Mouse (Mus musculus): Measurements from ENCODE around the gene Slc10a1. TPM values are rescaled to one million over a fixed set of nuclear protein-coding genes. Genes with fewer than 3 reads are reported as not detected.
A peak's percentile ranks its signal among the peaks of the same experiment; 100 is the strongest.

Slc10a1 gene
- polyA plus RNA-seq (2015; fragmentation: Nextera tagmentation; extraction: Ambion mirVana), result 0.35 and 0.45 TPM in 2 replicates

GRCm38 (mm10) chr12:80968605-80969004, at the start of gene Slc10a1:
Gene Slc10a1 (minus strand): TSS chr12:80968705.
- H3K9me3 ChIP-seq, result no peaks in the 10 kb centered on the region
- no peaks in the 10 kb centered on the region for H3K27me3 ChIP-seq
- ATAC-seq (ENCODE audit: low FRiP score, low read depth), result no peak
- H3K4me1 ChIP-seq (replicated peaks), result no peaks in the 10 kb centered on the region
- H3K4me2 ChIP-seq, result no peak within 1 kb of the TSS
- H3K4me3 ChIP-seq, result no peak within 1 kb of the TSS
- H3K27ac ChIP-seq (replicated peaks), result no peak within 1 kb of the TSS
- no peaks in the 10 kb centered on the region for H3K36me3 ChIP-seq
- H3K9ac ChIP-seq, result no peak within 1 kb of the TSS
- WGBS, result 88% methylated on average over 5 of the region's 5 CpGs

DNA sequence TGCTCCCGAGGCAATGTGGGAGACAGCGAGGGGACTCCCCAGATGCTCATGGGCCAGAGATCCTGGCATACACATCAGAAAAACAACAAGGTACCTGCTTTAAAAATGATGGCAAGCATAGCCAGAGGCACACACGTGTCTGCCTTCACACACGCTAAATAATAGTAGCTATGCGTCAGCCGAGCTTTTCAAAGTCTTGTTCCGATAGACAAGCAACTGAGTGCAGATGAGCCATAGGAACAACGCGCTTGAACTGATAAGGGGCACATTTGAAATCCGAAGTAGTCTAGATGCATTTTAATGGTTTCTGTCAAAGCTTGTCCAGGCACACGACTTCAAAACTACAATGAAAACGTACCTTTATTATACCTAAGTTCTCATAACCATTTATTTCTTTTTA, 49.1 kb upstream of the Slc10a1 start:
- no peaks in the 10 kb centered on the region for H3K9me3 ChIP-seq
- H3K9ac ChIP-seq, result no peak overlapping the region
- no peaks in the 10 kb centered on the region for H3K4me1 ChIP-seq (replicated peaks)
- no peak overlapping the region for H3K4me2 ChIP-seq
- no peak overlapping the region for H3K27ac ChIP-seq (replicated peaks)
- no peaks in the 10 kb centered on the region for H3K36me3 ChIP-seq
- H3K4me3 ChIP-seq, result no peak overlapping the region
- WGBS, result 87% methylated on average over 12 of the region's 12 CpGs
- ATAC-seq (ENCODE audit: low FRiP score, low read depth), result no peak
- no peaks in the 10 kb centered on the region for H3K27me3 ChIP-seq

- H3K36me3 ChIP-seq, result no peaks in the 10 kb centered on the region
- H3K27me3 ChIP-seq, result no peaks in the 10 kb centered on the region
- no peak overlapping the region for H3K9ac ChIP-seq
- H3K9me3 ChIP-seq, result no peaks in the 10 kb centered on the region
- no peak overlapping the region for H3K4me2 ChIP-seq
- no peak overlapping the region for H3K4me3 ChIP-seq
- 85% methylated on average over 11 of the region's 11 CpGs for WGBS
- H3K27ac ChIP-seq (replicated peaks), result no peak overlapping the region
- ATAC-seq (ENCODE audit: low FRiP score, low read depth), result no peak
- 0 out of 2 replicates have a peak, but pooled peaks cover 4% of the 10 kb centered on the region for H3K4me1 ChIP-seq (replicated peaks)
These were observed 45.0 kb upstream of the Slc10a1 start for GRCm38 (mm10) chr12:81013496-81013895.

- whole genome bisulfite sequencing, result 86% methylated on average over 2 of the region's 2 CpGs
- no peak overlapping the region for H3K4me2 ChIP-seq
- 0 out of 2 replicates have a peak, but pooled peaks cover 4% of the 10 kb centered on the region for H3K4me1 ChIP-seq (replicated peaks)
- no peak for ATAC-seq (ENCODE audit: low FRiP score, low read depth)
- no peak overlapping the region for H3K9ac ChIP-seq
- H3K4me3 ChIP-seq, result no peak overlapping the region
- no peak overlapping the region for H3K27ac ChIP-seq (replicated peaks)
- H3K9me3 ChIP-seq, result no peaks in the 10 kb centered on the region
- H3K27me3 ChIP-seq, result no peaks in the 10 kb centered on the region
- no peaks in the 10 kb centered on the region for H3K36me3 ChIP-seq
These were observed 43.5 kb upstream of the Slc10a1 start for GRCm38 (mm10) chr12:81011994-81012393.

- Histone ChIP-seq H3K4me1 (replicated peaks) (0 out of 2 replicates have a peak, but pooled peaks cover 4% of the 10 kb centered on the region), H3K27me3 (no peaks in the 10 kb centered on the region), H3K9ac (no peak overlapping the region), H3K27ac (replicated peaks) (no peak overlapping the region), H3K4me3 (no peak overlapping the region), H3K9me3 (no peaks in the 10 kb centered on the region), H3K4me2 (no peak overlapping the region), H3K36me3 (no peaks in the 10 kb centered on the region)
- WGBS, result 14% methylated on average over 3 of the region's 3 CpGs
- ATAC-seq (ENCODE audit: low FRiP score, low read depth), result no peak
These were observed 41.3 kb upstream of the Slc10a1 start for GRCm38 (mm10) chr12:81009813-81010212.

- no peak overlapping the region for H3K27ac ChIP-seq (replicated peaks)
- no peaks in the 10 kb centered on the region for H3K36me3 ChIP-seq
- 26% methylated on average over 13 of the region's 13 CpGs for WGBS
- peaks cover 9% of the 10 kb centered on the region; the same call in 1 of the 2 replicates for H3K4me1 ChIP-seq (replicated peaks)
- H3K4me3 ChIP-seq, result no peak overlapping the region
- no peaks in the 10 kb centered on the region for H3K9me3 ChIP-seq
- H3K27me3 ChIP-seq, result no peaks in the 10 kb centered on the region
- no peak for ATAC-seq (ENCODE audit: low FRiP score, low read depth)
- H3K9ac ChIP-seq, result no peak overlapping the region
- no peak overlapping the region for H3K4me2 ChIP-seq
These were observed 34.5 kb upstream of the Slc10a1 start for GRCm38 (mm10) chr12:81002841-81003635.

GRCm38 (mm10) chr12:81000924-81001323, 32.4 kb upstream of the Slc10a1 start:
- Histone ChIP-seq H3K36me3 (no peaks in the 10 kb centered on the region), H3K4me3 (no peak overlapping the region)
- 78% methylated on average over 4 of the region's 4 CpGs for WGBS

DNA sequence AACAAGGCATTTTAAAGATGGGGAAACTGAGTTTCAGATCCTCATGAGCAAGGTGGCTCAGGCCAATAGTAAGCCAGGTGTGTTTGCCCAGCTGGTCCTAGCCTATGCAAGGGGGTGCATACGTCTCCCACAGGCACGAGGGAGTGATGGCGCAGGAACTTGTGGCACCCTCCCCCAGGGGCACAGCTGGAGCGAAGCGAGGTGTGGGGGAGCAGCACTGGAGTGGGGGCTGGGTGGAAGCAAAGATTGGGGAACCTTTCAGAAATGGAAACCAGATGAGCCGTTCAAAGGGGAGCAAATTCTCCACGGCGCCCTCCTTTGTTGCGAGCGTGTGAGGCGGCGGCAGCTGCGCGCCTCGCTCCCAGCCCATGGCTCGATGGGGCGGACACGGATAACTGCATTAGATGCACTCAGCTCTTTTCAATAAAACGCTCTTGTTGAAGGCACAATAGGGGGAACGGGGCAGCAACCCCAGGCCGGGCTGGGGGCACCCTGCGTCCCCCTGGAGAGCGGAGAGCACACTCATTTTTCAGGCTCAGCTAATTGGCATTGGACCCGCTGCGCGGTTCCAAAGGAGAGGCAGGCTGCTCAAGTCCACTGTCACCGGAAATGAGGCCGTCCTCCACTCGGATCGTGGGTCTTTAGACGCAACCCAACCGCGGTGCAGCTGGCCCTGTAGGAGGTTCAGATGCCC, 30.2 kb upstream of the Slc10a1 start:
- Histone ChIP-seq H3K27ac (replicated peaks) (no peak overlapping the region), H3K36me3 (no peaks in the 10 kb centered on the region), H3K4me2 (peak overlapping the region; percentile 48), H3K4me1 (replicated peaks) (peaks cover 9% of the 10 kb centered on the region; the same call in 1 of the 2 replicates), H3K4me3 (peak overlapping the region; percentile 23), H3K9me3 (no peaks in the 10 kb centered on the region), H3K27me3 (no peaks in the 10 kb centered on the region), H3K9ac (no peak overlapping the region; the same call in 1 of the 2 replicates)
- WGBS, result 2% methylated on average over 33 of the region's 33 CpGs
- no peak for ATAC-seq (ENCODE audit: low FRiP score, low read depth)

More at GRCm38 (mm10) chr12:81000924-81001323, 32.4 kb upstream of the Slc10a1 start:
- Histone ChIP-seq H3K4me2 (no peak overlapping the region), H3K9ac (no peak overlapping the region), H3K9me3 (no peaks in the 10 kb centered on the region), H3K27ac (replicated peaks) (no peak overlapping the region), H3K4me1 (replicated peaks) (peaks cover 9% of the 10 kb centered on the region; the same call in 1 of the 2 replicates), H3K27me3 (no peaks in the 10 kb centered on the region)
- no peak for ATAC-seq (ENCODE audit: low FRiP score, low read depth)

- H3K4me2 ChIP-seq, result no peak overlapping the region
- no peaks in the 10 kb centered on the region for H3K27me3 ChIP-seq
- no peak overlapping the region for H3K9ac ChIP-seq
- ATAC-seq (ENCODE audit: low FRiP score, low read depth), result no peak
- no peaks in the 10 kb centered on the region for H3K36me3 ChIP-seq
- H3K4me3 ChIP-seq, result no peak overlapping the region
- WGBS, result 58% methylated on average over 4 of the region's 4 CpGs
- no peaks in the 10 kb centered on the region for H3K9me3 ChIP-seq
- no peak overlapping the region for H3K27ac ChIP-seq (replicated peaks)
- peaks cover 9% of the 10 kb centered on the region; the same call in 1 of the 2 replicates for H3K4me1 ChIP-seq (replicated peaks)
These were observed 29.1 kb upstream of the Slc10a1 start for GRCm38 (mm10) chr12:80997652-80998051.

- peaks cover 9% of the 10 kb centered on the region; the same call in 1 of the 2 replicates for H3K4me1 ChIP-seq (replicated peaks)
- H3K4me3 ChIP-seq, result no peak overlapping the region
- H3K36me3 ChIP-seq, result no peaks in the 10 kb centered on the region
- H3K27ac ChIP-seq (replicated peaks), result no peak overlapping the region
- no peak overlapping the region for H3K4me2 ChIP-seq
- WGBS, result 89% methylated on average over 4 of the region's 4 CpGs
- H3K9ac ChIP-seq, result no peak overlapping the region
- no peak for ATAC-seq (ENCODE audit: low FRiP score, low read depth)
- H3K27me3 ChIP-seq, result no peaks in the 10 kb centered on the region
- no peaks in the 10 kb centered on the region for H3K9me3 ChIP-seq
These were observed 26.8 kb upstream of the Slc10a1 start for GRCm38 (mm10) chr12:80995326-80995725.

DNA sequence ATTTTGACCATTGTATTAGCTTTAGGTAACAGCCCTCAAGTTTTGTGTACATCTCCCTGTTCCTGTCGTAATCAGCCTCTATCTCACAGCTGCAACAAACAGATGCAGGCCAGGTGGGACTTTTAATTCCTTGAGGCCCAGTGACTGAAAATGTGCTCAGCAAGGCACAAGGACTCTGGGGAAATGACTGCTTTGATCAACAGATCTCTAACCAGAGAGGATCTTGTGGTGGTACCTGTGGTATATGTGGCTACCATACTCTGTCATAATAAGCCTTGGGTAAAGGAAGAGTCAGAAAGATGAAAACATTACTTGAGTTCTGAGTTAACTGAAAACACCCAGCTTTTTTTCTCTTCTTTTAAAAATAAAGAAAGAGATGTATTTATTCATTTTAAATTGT, 25.3 kb upstream of the Slc10a1 start:
- Histone ChIP-seq H3K4me1 (replicated peaks) (peaks cover 5% of the 10 kb centered on the region; the same call in 1 of the 2 replicates), H3K9me3 (no peaks in the 10 kb centered on the region), H3K27me3 (no peaks in the 10 kb centered on the region), H3K4me3 (no peak overlapping the region), H3K27ac (replicated peaks) (no peak overlapping the region), H3K4me2 (no peak overlapping the region), H3K36me3 (no peaks in the 10 kb centered on the region), H3K9ac (no peak overlapping the region)
- WGBS, result 82% methylated on average over 1 of the region's 1 CpGs
- no peak for ATAC-seq (ENCODE audit: low FRiP score, low read depth)

- Histone ChIP-seq H3K27me3 (no peaks in the 10 kb centered on the region), H3K4me1 (replicated peaks) (no peaks in the 10 kb centered on the region), H3K27ac (replicated peaks) (no peak overlapping the region), H3K4me3 (no peak overlapping the region), H3K4me2 (no peak overlapping the region), H3K36me3 (no peaks in the 10 kb centered on the region), H3K9me3 (no peaks in the 10 kb centered on the region), H3K9ac (no peak overlapping the region)
- 80% methylated on average over 8 of the region's 8 CpGs for WGBS
- no peak for ATAC-seq (ENCODE audit: low FRiP score, low read depth)
These were observed 24.1 kb upstream of the Slc10a1 start for GRCm38 (mm10) chr12:80992540-80993122.
